Mouse (Mus musculus): ENCODE data around the gene Smpd1. TPM values are rescaled to one million over a fixed set of nuclear protein-coding genes. Genes with fewer than 3 reads are reported as not detected.

Gene Smpd1
- polyA plus RNA-seq (2015; fragmentation: Nextera tagmentation; extraction: Ambion mirVana), result 44.7 and 47.7 TPM in 2 replicates

GRCm38 (mm10) chr7:105554212-105554942 is at the start of gene Smpd1:
Smpd1 (plus strand) TSS chr7:105554360.
- H3K27me3 ChIP-seq, result no peaks in the 10 kb centered on the region
- ATAC-seq (replicated peaks; ENCODE audit: low FRiP score), result peak; percentile 95
- H3K4me2 ChIP-seq, result peak within 1 kb of the TSS; percentile 77
- no peaks in the 10 kb centered on the region for H3K9me3 ChIP-seq (replicated peaks)
- peaks cover 16% of the 10 kb centered on the region for H3K4me1 ChIP-seq
- peaks cover 28% of the 10 kb centered on the region for H3K36me3 ChIP-seq
- 3% methylated on average over 26 of the region's 26 CpGs for WGBS
- H3K9ac ChIP-seq, result peak within 1 kb of the TSS; percentile 71
- peak within 1 kb of the TSS; percentile 73 for H3K27ac ChIP-seq
- H3K4me3 ChIP-seq (replicated peaks), result peak within 1 kb of the TSS; percentile 64

- no peaks in the 10 kb centered on the region for H3K36me3 ChIP-seq
- no peak overlapping the region for H3K27ac ChIP-seq
- H3K4me3 ChIP-seq (replicated peaks), result no peak overlapping the region
- 62% methylated on average over 4 of the region's 4 CpGs for WGBS
- no peaks in the 10 kb centered on the region for H3K9me3 ChIP-seq (replicated peaks)
- ATAC-seq (replicated peaks; ENCODE audit: low FRiP score), result no peak
- no peaks in the 10 kb centered on the region; the same call in 1 of the 2 replicates for H3K27me3 ChIP-seq
- H3K4me2 ChIP-seq, result no peak overlapping the region
- H3K4me1 ChIP-seq, result no peaks in the 10 kb centered on the region
- no peak overlapping the region for H3K9ac ChIP-seq
These were observed 46.9 kb upstream of the Smpd1 start for GRCm38 (mm10) chr7:105507257-105507656.

GRCm38 (mm10) chr7:105510143-105510542 is 44.0 kb upstream of the Smpd1 start:
- no peak for ATAC-seq (replicated peaks; ENCODE audit: low FRiP score)
- Histone ChIP-seq H3K27me3 (no peaks in the 10 kb centered on the region; the same call in 1 of the 2 replicates), H3K9me3 (replicated peaks) (no peaks in the 10 kb centered on the region), H3K4me1 (no peaks in the 10 kb centered on the region), H3K4me2 (no peak overlapping the region), H3K36me3 (no peaks in the 10 kb centered on the region), H3K9ac (no peak overlapping the region), H3K4me3 (replicated peaks) (no peak overlapping the region), H3K27ac (no peak overlapping the region)
- WGBS, result 84% methylated on average over 5 of the region's 5 CpGs

- Histone ChIP-seq H3K9ac (no peak overlapping the region), H3K9me3 (replicated peaks) (no peaks in the 10 kb centered on the region), H3K27ac (no peak overlapping the region), H3K4me1 (0 out of 2 replicates have a peak, but pooled peaks cover 2% of the 10 kb centered on the region), H3K4me2 (no peak overlapping the region), H3K36me3 (no peaks in the 10 kb centered on the region), H3K4me3 (replicated peaks) (no peak overlapping the region), H3K27me3 (no peaks in the 10 kb centered on the region; the same call in 1 of the 2 replicates)
- no peak for ATAC-seq (replicated peaks; ENCODE audit: low FRiP score)
- WGBS, result 51% methylated on average over 5 of the region's 5 CpGs
These were observed 40.3 kb upstream of the Smpd1 start for GRCm38 (mm10) chr7:105513845-105514291.

GRCm38 (mm10) chr7:105514561-105514960 is 39.6 kb upstream of the Smpd1 start:
- H3K4me3 ChIP-seq (replicated peaks), result no peak overlapping the region
- no peak overlapping the region for H3K27ac ChIP-seq
- no peak for ATAC-seq (replicated peaks; ENCODE audit: low FRiP score)
- no peaks in the 10 kb centered on the region for H3K9me3 ChIP-seq (replicated peaks)
- H3K4me2 ChIP-seq, result no peak overlapping the region
- H3K36me3 ChIP-seq, result no peaks in the 10 kb centered on the region
- 0 out of 2 replicates have a peak, but pooled peaks cover 6% of the 10 kb centered on the region for H3K4me1 ChIP-seq
- H3K9ac ChIP-seq, result no peak overlapping the region
- H3K27me3 ChIP-seq, result no peaks in the 10 kb centered on the region
- WGBS, result 43% methylated on average over 5 of the region's 5 CpGs

GRCm38 (mm10) chr7:105515178-105515577 is 39.0 kb upstream of the Smpd1 start:
- peak; percentile 64 for ATAC-seq (replicated peaks; ENCODE audit: low FRiP score)
- Histone ChIP-seq H3K4me2 (no peak overlapping the region), H3K4me1 (0 out of 2 replicates have a peak, but pooled peaks cover 6% of the 10 kb centered on the region), H3K9ac (no peak overlapping the region), H3K27me3 (no peaks in the 10 kb centered on the region), H3K4me3 (replicated peaks) (no peak overlapping the region), H3K9me3 (replicated peaks) (no peaks in the 10 kb centered on the region), H3K36me3 (no peaks in the 10 kb centered on the region), H3K27ac (no peak overlapping the region)
- 11% methylated on average over 5 of the region's 5 CpGs for WGBS

- H3K4me2 ChIP-seq, result no peak overlapping the region
- H3K4me3 ChIP-seq (replicated peaks), result no peak overlapping the region
- no peak overlapping the region for H3K27ac ChIP-seq
- ATAC-seq (replicated peaks; ENCODE audit: low FRiP score), result no peak
- no peaks in the 10 kb centered on the region for H3K9me3 ChIP-seq (replicated peaks)
- WGBS, result 44% methylated on average over 9 of the region's 9 CpGs
- no peak overlapping the region for H3K9ac ChIP-seq
- H3K27me3 ChIP-seq, result no peaks in the 10 kb centered on the region
- 0 out of 2 replicates have a peak, but pooled peaks cover 6% of the 10 kb centered on the region for H3K4me1 ChIP-seq
- no peaks in the 10 kb centered on the region for H3K36me3 ChIP-seq
These were observed 37.3 kb upstream of the Smpd1 start for GRCm38 (mm10) chr7:105516669-105517360.

GRCm38 (mm10) chr7:105519336-105519735 is 34.8 kb upstream of the Smpd1 start:
- Histone ChIP-seq H3K27ac (no peak overlapping the region), H3K9ac (no peak overlapping the region), H3K4me3 (replicated peaks) (no peak overlapping the region), H3K4me1 (0 out of 2 replicates have a peak, but pooled peaks cover 6% of the 10 kb centered on the region), H3K9me3 (replicated peaks) (no peaks in the 10 kb centered on the region), H3K27me3 (no peaks in the 10 kb centered on the region), H3K36me3 (no peaks in the 10 kb centered on the region), H3K4me2 (no peak overlapping the region)
- no peak for ATAC-seq (replicated peaks; ENCODE audit: low FRiP score)
- 42% methylated on average over 11 of the region's 11 CpGs for WGBS

- Histone ChIP-seq H3K9ac (no peak overlapping the region), H3K9me3 (replicated peaks) (no peaks in the 10 kb centered on the region), H3K27ac (no peak overlapping the region), H3K27me3 (no peaks in the 10 kb centered on the region), H3K4me2 (no peak overlapping the region), H3K36me3 (no peaks in the 10 kb centered on the region), H3K4me3 (replicated peaks) (no peak overlapping the region), H3K4me1 (0 out of 2 replicates have a peak, but pooled peaks cover 6% of the 10 kb centered on the region)
- WGBS, result 75% methylated on average over 2 of the region's 2 CpGs
- no peak for ATAC-seq (replicated peaks; ENCODE audit: low FRiP score)
These were observed 34.4 kb upstream of the Smpd1 start for GRCm38 (mm10) chr7:105519771-105520170.

- H3K36me3 ChIP-seq, result no peaks in the 10 kb centered on the region
These were observed 34.0 kb upstream of the Smpd1 start for GRCm38 (mm10) chr7:105520201-105520600.

GRCm38 (mm10) chr7:105524222-105524621 is 29.9 kb upstream of the Smpd1 start:
- 83% methylated on average over 2 of the region's 2 CpGs for WGBS
- no peaks in the 10 kb centered on the region for H3K36me3 ChIP-seq
- H3K9me3 ChIP-seq (replicated peaks), result no peaks in the 10 kb centered on the region
- no peak overlapping the region for H3K4me3 ChIP-seq (replicated peaks)
- H3K9ac ChIP-seq, result no peak overlapping the region
- H3K27me3 ChIP-seq, result no peaks in the 10 kb centered on the region
- no peak overlapping the region for H3K27ac ChIP-seq
- no peak for ATAC-seq (replicated peaks; ENCODE audit: low FRiP score)
- H3K4me1 ChIP-seq, result 0 out of 2 replicates have a peak, but pooled peaks cover 3% of the 10 kb centered on the region
- no peak overlapping the region for H3K4me2 ChIP-seq

More at GRCm38 (mm10) chr7:105520201-105520600, 34.0 kb upstream of the Smpd1 start:
- Histone ChIP-seq H3K27ac (no peak overlapping the region), H3K9ac (no peak overlapping the region), H3K27me3 (no peaks in the 10 kb centered on the region), H3K4me1 (0 out of 2 replicates have a peak, but pooled peaks cover 6% of the 10 kb centered on the region), H3K4me3 (replicated peaks) (no peak overlapping the region), H3K4me2 (no peak overlapping the region), H3K9me3 (replicated peaks) (no peaks in the 10 kb centered on the region)
- WGBS, result 19% methylated on average over 6 of the region's 6 CpGs
- no peak for ATAC-seq (replicated peaks; ENCODE audit: low FRiP score)

GRCm38 (mm10) chr7:105527306-105527937 is 26.7 kb upstream of the Smpd1 start:
- Histone ChIP-seq H3K9me3 (replicated peaks) (no peaks in the 10 kb centered on the region), H3K9ac (no peak overlapping the region), H3K27me3 (no peaks in the 10 kb centered on the region), H3K27ac (no peak overlapping the region), H3K4me1 (no peaks in the 10 kb centered on the region), H3K4me3 (replicated peaks) (no peak overlapping the region), H3K36me3 (no peaks in the 10 kb centered on the region), H3K4me2 (no peak overlapping the region)
- 60% methylated on average over 1 of the region's 1 CpGs for WGBS
- peak; percentile 76 for ATAC-seq (replicated peaks; ENCODE audit: low FRiP score)

Measured in kidney, embryonic 15.5 days (tissue).